Mouse (Mus musculus): ENCODE data around the gene Pxt1.

Gene Pxt1

DNA sequence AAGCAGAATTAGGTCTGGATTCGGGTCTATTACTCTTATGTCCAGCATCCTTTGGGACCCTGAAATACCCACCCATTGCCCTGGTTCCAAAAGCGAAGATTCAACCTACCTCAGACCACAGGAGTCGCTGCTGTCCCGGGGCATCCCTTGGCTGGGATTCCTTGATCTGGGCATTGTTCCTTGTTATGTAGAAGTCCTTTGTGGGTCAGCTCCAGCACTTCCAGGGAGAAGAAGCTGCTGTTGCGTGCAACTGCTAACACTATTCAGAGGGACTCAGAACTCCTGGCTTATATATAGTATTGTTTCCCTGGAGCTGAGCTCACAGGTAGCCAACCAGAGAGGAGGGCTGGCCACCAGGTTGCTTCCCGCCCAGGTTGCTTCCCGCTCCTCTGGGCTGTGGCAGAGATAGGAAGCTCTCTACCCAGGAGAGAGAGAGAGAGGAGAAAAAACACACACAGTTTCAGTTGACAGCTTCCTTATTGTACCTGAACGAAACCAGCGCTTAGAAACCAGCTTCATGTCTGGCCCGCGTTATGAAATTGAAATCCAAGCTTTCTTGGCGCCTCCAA, 28.5 kb downstream of the Pxt1 start, which contains the start of gene 4930539E08Rik:
Gene 4930539E08Rik (minus strand): TSS at position 265 of the 569 bp plus-strand sequence.
- DNase-seq (ENCODE audit: low read depth, low spot score): no peak

DNA sequence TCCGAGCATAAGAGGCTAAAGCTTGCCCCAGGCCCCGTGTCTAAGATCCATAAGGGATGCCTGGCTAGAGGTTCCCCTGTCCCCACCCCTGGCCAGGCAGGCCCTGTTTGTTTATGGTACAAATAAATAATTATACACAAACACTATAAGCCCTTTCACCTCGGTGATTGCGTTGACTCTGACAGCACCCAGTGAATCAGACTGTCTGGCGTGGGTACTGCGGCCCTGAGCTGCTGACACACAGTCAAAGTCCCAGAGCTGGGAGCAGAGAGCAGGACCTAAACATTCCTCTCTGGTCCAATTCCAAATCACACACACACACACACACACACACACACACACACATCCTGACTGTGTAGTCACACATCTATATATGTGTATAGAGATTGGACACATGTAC, 29.7 kb downstream of the Pxt1 start:
- no peak for DNase-seq (ENCODE audit: low read depth, low spot score)

DNA sequence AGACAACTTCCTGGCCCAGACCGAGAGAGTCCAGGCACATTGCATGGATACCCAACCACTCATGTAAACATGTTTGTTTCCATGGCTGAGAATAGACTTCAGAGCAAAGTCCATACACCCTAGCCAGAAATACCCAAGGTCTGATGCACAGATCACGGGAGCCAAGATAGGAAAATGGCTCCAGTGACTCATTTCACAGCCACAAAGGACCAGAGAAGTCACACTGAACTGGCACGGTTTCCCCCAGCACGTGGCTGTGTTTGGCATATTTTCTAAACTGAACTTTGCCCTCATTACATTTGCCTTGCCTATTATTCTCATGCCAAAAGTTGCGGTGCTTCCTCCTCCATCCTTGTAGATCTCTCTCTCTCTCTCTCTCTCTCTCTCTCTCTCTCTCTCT, 30.4 kb downstream of the Pxt1 start:
- DNase-seq (ENCODE audit: low read depth, low spot score): no peak

DNA sequence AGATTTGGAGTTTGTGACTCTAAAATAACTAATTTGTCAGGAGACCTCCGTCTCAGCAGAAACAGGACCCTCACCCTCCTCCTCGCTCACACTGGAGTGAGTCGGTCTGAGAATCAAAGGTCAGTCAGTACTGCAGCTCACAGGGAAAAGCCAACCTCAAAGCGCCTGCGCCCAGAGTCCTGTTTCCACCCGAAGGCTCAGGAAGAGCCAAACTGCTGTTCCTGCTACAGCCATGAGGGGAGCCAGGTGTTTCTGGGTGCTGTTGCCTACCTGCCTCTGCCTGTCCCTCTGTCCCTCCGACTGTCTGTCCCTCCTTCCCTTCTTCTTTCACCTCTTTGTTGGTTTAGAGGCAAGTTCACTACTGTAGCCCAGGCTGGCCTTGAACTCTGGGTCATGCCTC, 33.5 kb downstream of the Pxt1 start:
- peak; percentile 66 for DNase-seq (ENCODE audit: low read depth, low spot score)

DNA sequence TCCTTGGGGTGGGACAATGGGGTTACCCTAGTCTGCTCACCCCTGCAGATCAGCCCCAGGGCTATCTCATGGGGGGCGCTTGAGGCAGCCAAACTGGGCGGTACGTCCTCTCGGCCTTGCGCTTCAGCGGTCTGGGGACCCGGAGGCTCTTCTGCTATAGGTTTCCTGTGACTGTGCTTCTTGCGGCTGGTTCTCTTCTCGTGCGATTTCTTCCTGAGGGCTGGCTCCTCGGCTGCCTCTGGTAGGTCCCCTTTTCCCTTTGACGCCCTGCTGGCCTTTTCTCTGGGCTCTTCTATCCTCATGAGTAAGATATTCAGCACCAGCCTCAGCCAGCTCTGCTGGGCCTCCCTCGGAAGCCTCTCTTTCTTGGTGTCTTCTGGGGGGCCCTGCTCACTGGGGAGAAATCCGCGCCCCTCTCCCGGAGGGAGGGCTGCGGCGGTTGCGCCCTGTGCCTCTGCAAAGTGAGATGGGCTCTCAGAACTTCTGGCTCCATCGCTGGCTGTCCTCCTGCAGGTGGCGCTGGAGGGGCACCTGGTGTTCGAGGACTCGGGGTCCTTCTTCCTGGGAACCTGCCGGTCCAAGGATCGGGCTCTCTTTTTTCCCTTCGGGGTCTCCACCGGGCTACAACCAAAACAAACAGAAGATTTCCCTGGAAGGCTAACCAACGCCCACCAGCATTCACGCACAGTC, 34.2 kb downstream of the Pxt1 start:
- DNase-seq (ENCODE audit: low read depth, low spot score): peak; percentile 88

DNA sequence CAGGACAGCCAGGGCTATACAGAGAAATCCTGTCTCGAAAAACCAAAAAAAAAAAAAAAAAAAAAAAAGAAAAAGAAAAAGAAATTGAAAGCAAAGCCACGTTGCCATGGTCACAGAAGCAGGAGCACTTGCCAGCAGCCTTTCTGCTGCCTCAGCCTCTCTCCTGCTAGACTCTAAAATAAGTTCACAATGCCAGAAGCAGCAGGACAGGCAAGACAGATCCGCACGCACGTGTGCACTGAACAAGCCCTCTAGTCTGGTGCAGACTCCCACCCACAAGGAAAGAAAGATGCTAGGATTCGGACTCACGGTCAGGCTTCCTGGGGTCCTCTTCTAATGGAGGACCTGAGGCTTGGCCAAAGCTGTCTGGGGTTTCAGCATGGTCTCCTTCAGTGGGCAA, 35.7 kb downstream of the Pxt1 start:
- DNase-seq (ENCODE audit: low read depth, low spot score): no peak

DNA sequence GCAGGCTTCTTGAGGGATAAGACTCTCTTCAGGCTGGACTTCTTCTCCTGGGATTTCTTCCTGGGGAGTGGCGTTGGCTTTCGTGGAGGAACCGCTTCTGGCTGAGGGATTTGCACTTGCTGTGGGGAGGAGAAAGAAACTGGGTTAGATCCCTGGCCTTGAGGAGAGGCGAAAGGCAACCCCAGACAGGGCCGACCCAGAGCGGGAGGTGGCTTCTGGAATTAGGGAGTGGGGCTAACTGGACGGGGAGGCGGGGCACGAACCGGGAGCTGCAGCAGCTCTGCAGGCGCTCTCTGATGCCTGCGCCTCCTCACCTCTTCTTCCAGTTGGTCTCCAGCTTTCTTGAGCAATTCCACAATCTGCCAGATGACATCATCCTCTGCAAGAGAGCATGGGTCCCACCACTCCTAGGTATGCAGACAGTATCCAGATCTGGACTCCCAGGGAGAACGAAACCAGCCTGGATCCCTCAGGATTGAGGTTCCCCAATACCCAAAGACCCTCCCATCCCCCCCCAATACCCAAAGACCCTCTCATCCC, 38.2 kb downstream of the Pxt1 start:
- DNase-seq (ENCODE audit: low read depth, low spot score): peak; percentile 45

DNA sequence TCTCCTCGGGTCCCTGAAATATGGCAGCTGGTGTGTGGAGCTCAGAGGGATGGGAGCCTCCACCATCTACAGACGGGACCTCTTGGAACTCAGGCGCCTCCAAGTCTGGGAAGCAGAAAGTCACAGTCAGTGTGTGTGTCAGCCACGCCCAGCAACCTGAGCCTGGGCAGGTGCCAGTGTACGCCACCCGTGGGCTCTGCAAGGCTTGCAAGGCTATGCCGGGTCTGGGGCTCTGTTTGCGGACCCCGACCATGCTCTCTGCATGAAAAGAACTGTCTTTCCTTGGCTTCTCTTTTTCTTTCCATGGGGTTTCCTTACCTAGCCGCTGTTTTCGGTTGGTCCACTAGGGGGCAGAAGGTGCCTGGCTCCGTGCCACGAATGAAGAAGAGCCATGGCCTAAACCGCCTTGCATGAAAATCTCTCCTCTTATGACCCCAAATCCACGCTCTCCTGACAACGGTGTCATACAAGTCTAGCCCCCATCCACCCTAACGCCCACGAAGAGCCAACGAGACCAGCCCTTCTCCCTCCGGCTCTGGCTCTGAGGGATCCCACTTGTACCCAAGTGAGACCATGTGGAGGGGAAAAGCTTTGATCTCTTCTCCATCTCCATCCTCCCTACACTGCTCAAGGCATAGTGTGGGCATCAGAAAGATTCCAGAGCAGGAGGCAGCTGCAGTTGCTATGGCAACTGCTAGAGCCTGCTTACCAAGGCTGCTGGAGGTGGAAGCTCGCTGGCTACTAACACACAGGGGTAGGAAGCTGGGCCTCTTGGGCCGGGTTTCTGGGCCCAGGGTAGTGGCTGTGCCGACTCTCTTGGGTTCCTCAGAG, 38.9 kb downstream of the Pxt1 start:
- peak; percentile 82 for DNase-seq (ENCODE audit: low read depth, low spot score)

DNA sequence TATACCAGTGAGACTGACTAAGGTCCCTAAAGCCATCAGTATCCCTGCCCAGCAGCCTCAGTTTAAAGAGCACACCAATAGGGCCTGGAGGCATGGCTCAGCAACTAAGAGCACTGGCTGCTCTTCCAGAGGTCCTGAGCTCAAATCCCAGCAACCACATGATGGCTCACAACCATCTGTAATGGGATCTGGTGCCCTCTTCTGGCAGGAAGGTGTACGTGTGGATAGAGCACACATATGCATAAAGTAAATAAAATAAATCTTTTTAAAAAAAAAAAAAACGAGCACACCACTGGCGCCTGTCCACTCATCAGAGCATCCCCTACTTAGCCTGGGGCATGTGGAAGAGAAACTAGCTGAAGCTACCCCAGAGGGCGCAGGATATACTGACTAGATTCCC, 42.1 kb downstream of the Pxt1 start:
- peak; percentile 66 for DNase-seq (ENCODE audit: low read depth, low spot score)

DNA sequence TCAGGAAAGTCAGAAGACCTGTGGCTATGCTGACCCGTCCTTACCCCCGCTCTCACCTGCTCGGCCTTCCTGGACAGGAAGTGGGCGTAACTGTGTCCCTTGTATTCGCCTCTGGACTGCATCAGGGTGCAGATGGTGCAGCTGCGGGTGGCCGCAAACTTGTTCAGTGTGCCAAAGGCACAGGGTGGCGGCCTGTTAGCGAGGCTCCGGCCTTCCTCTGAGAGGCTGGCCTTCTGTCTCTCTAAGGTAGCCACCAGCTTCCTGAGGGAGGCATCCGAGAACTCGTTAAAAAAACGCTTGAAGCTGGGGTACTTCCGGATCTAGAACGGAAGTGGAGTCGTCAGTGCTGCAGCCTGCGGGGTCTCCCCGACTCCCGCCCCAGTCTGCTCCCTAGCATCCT, 44.2 kb downstream of the Pxt1 start:
- DNase-seq (ENCODE audit: low read depth, low spot score): no peak

DNA sequence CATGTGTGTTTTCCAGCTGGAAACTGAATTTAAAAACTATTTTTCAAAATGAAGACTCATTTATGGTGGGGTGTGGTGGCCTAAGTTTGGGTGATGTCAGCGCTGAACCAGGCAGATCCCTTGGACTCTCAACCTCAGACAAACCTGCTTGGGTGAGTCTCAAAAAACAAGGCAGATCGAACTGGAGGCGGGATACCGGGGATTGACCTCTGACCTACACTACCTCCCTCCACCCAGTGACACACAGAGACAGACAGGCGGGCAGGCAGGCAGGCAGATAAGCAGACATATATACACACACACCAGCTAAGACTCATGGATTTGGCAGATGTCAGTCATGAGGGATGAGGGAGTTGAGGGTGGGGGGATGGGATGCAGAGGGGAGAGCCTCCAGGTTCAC, 45.4 kb downstream of the Pxt1 start:
- peak; percentile 56 for DNase-seq (ENCODE audit: low read depth, low spot score)

DNA sequence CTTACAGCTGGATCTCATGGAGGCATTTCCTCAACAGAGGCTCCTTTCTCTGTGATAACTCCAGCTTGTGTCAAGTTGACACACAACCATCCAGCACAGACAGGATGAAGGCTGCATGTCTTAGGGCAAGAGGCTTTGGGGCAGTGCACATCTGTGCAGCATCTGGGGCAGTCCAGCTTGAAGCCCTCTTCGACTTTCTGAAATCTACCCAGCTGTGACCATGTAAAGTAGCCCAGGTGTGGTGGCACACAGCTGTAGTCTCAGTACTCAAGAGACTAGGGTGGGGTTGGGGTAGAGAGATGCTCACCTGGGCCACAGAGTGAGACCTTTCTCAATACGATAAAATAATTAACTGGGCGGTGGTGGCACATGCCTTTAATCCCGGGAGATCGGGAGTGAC, 45.8 kb downstream of the Pxt1 start:
- no peak for DNase-seq (ENCODE audit: low read depth, low spot score)

DNA sequence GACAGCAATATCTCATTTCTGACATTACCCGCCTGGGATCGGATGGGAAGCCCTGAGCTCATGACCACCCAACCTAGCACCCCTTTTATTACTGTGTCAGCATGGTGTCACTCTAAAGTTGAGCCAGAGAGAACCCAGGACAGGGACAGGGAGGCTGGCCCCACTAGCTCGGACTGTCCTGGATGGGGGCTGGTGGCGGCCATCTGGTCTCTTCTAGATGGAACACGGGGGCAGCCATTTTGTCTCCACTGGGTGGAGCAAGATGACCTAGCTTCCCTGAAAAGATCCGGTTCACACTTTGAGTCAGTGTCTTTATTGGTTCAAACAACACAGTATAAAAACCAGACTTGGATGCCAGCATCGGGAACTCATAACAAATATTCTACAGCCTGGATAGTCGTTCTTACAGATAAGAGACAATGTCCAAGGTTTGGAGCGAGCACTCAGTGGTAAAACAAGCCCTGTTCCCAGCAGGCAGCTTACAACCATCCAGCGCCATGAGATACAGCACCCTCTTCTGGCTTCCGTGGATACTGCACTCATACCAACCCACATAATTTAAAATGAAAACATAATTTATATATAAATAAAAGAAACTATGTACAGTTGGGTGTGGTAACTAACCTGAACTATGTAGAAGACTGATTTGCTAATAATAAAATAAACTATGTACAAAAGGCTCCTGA, 47.4 kb downstream of the Pxt1 start:
- peak; percentile 87 for DNase-seq (ENCODE audit: low read depth, low spot score)

DNA sequence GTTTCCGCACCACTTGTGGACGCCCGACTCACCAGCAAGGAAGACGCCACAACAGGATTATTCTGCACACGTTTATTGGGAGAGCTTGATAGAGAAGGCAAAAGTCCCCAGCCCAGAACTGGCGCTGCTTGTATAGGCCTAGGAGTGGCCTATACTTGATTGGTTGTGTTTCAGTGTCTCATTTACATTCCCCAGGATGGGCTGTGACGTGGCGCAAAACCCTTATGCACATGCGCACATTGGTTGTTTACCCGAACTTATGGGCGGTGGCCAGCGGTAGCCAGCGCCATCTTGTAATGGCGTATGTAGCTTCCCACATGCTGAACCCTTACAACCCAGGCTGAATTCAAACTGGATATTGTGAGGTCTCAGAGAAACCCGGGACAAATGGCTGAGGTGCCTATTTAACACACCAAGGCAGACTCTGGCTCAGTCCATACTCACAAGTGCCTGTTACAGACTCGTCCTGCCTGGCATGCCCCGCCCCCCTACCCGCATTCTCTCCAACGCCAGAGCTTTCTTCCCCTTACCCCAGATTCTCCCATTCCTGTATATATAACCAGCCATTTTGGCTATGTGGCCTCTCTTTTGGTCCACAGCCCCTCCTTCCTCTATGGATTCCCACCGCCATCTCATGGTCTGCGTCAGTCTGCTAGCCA, 48.3 kb downstream of the Pxt1 start:
- DNase-seq (ENCODE audit: low read depth, low spot score): peak; percentile 97

DNA sequence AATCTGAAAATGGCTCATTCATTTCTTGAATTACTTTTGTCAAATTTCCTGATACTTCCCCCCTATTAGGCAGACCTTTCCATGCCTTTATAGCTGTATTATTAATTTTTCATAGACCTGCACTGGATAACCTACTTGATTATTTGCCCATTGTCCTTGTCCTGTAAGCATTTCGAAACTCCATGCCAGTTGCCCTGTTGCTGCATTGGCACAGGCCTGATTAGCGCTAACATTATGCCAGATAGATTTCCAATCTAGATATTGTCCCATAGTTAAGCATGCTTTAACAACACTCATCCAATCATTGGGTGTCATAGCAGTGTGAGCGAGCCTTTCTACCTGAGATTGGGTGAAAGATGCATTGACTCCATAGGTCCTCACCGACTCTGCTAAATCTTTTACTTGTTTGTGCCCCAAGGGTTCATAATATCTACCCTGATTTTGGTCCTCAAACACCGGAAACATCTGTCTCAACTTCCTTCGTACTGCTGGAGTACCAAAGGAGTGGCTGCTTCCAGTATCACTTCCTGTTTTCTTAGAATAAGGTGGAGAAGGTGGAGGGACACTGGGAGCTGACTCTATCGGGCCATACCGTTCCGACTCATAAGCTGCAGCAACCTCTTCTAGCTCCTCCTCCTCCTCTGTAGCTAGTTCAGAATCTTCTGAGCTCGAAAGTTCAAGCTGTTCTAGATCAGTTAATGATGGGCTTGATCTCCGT, 49.4 kb downstream of the Pxt1 start:
- DNase-seq (ENCODE audit: low read depth, low spot score): peak; percentile 71

DNA sequence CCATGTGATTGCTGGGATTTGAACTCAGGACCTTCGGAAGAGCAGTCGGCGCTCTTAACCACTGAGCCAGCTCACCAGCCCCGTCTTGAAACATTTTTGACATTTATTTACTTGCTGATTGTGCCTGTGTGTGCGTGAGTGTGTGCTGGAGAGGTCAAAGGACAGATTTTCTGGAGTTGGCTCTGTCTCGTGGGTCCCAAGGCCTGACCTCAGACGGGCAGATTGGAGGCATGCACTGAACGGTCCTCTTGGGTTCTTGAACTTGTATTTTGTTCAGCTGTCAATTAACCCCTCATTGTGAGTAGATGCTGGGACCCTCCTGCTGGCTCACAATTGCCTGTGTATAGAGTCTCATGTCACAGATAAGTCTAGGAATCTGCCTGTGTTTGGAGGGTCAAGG, 57.4 kb downstream of the Pxt1 start:
- no peak for DNase-seq (ENCODE audit: low read depth, low spot score)

DNA sequence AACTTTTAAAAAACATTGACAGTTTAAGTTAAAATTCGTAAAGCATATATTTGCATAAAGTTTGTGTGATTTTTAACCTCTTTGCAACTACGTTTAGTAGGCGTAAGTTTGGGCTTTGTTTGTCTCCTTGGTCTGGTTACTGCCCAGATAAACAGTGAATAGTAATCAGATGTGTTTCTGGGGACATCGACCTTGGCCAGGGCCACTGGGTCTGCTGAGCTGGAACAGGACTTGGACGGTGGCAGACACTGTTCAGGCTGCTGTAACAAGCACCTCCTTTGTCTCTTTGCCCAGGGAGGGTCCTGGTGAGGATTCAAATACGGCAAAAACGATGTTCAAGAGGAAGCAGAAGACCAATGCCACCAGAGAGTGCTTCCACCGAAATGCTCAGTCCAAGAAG, 58.4 kb downstream of the Pxt1 start:
- no peak for DNase-seq (ENCODE audit: low read depth, low spot score)

Measured in ZHBTc4 (cell line).